Mouse (Mus musculus): ENCODE measurements around the gene Trim47.

- TF ChIP-seq POLR2A (IDR thresholded peaks at IDR 0.05; ENCODE audit: insufficient read depth, low read depth, low read length) = no peak
- no peak for TF ChIP-seq CTCF (IDR thresholded peaks at IDR 0.05; ENCODE audit: insufficient read depth, low read depth, low read length)
Measured at GRCm38 (mm10) chr11:116103572-116103971, 23.4 kb downstream of the Trim47 start.

All from olfactory bulb, adult 2 months (tissue).